Mouse (Mus musculus): ENCODE data around the gene Tmem97.
A peak's percentile ranks its signal among the peaks of the same experiment; 100 is the strongest.

Tmem97 gene

DNA sequence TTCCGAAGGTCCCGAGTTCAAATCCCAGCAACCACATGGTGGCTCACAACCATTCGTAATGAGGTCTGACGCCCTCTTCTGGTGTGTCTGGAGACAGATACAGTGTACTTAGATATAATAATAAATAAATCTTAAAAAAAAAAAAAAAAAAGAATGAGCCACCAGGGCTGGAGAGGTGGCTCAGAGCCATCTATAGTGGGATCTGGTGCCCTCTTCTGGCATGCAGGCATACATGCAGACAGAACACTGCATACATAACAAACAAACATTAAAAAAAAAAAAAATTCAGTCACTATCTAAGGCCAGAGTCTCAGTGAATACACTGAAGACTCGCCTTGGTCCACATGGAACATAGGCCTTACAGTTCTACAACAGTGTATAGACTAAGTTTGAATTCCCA, 41.4 kb downstream of the Tmem97 start:
- peak; percentile 38 for DNase-seq

DNA sequence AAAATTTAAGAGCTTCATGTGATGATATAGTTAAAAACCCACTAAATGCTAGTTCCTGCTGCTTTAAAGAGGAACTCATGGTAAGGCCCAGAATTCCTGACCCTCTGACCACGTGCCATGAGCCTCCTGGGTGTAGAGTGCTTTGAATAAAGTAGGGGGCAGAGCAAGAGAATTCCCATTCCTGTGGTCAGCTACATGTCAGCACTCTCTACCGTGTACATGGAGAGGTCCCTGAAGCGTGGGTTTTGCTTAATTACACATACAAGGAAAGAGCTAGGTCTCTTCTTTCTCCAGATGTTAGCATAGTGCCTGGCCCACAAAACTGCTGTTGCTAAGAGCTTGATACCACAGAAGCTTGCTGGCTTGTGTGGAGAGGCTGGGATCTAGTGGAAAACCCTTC, 45.1 kb downstream of the Tmem97 start:
- DNase-seq = no peak

DNA sequence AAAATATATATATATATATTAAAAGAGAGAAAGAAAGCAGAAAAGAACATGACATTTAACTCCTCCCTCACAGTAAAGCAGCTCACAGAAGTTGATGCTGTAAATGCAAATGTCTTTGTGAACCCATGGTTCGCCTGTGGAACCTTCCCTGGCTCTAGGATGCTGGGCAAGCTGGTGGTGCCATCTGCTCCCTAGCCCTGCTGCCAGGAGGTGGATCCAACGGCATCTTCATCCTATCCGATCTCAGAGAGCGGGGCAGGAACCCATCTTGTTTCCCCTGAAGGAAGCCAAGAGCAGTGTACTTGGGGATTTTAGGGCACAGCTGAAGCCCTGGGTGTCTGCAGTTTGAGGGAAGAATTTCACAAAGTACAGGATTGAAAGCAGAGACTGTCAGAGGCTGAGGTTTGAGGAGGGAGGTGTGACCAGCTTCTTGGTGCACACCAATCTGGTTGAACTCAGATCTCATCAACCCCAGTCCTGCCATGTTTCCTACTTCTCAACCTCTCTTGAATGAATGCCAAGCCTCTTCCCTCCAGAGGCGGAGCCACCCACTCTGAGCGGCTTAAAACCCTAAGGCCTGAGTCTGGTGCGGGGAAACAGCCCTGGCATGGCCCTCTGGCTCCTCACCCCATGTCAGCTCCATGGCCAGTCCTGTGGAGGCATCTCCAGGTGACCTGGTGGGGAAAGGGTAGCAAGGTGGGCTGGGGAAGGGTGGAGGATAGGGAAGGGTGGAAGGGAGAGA, 47.5 kb downstream of the Tmem97 start, which contains the start of gene Sebox:
Gene Sebox (plus strand): TSS at position 539 of the 742 bp plus-strand sequence.
- DNase-seq = no peak

DNA sequence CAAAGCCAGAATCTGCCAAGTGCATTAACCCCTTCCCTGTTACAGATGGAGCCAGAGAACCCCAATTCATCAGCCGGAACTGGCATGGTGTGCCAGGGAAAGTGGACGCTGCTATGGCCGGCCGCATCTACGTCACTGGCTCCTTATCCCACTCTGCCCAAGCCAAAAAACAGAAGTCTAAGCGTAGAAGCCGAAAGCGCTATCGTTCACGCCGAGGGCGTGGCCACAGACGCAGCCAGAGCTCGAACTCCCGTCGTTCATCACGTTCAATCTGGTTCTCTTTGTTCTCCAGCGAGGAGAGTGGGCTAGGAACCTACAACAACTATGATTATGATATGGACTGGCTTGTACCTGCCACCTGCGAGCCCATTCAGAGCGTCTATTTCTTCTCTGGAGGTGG, 49.0 kb downstream of the Tmem97 start:
- DNase-seq = no peak

DNA sequence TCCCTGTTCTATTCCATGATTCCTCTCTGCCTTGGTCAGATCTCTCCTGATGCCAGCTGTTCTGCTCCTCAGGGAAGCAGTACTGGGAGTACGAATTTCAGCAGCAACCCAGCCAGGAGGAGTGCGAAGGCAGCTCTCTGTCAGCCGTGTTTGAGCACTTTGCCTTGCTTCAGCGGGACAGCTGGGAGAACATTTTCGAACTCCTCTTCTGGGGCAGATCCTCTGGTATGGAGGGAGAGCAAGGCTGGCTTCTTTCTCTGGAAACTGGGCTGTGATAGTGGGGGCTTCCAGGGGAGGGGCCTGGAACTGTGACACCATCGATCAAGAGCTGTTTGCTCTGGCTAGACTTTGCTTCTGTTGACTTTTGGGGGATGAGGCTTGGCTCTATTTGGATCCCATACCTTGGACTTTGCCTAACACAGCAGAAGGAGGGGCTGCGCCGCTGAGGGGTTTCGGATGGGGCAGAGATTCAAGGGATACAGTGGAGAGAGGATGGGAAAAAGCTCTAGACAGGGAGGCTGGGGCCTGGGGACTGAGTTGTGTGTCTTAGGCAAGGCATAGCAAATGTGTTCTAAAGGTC, 49.9 kb downstream of the Tmem97 start:
- no peak for DNase-seq

DNA sequence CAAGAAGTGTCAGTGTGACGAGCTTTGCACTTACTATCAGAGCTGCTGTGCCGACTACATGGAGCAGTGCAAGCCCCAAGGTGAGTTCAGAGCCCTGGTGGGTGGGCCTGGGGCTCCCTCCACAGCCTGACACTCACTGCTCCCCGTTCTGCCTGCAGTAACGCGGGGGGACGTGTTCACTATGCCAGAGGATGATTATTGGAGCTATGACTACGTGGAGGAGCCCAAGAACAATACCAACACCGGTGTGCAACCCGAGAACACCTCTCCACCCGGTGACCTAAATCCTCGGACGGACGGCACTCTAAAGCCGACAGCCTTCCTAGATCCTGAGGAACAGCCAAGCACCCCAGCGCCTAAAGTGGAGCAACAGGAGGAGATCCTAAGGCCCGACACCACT, 51.0 kb downstream of the Tmem97 start:
- DNase-seq = no peak

DNA sequence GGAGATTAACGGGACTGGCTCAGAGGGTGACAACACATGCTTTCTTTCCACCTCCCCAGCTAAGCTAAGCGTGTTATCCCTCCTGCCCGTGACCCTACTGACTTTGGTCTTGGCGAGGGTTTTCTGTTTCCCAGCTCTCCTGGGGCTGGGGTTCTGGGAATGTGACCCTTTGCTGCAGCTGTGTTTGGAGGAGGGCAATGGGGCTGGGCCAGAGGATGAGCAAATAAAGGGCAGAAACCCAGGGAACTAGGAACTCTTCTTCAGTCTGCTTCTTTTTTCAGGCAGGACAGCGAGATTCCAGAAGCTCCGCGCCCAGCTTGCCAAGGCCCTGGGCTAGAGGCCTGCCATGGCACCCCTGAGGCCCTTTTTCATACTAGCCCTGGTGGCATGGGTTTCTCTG, 51.6 kb downstream of the Tmem97 start, which contains the start of gene Vtn:
Gene Vtn (plus strand): TSS at position 88 of the 400 bp plus-strand sequence.
- DNase-seq = no peak

DNA sequence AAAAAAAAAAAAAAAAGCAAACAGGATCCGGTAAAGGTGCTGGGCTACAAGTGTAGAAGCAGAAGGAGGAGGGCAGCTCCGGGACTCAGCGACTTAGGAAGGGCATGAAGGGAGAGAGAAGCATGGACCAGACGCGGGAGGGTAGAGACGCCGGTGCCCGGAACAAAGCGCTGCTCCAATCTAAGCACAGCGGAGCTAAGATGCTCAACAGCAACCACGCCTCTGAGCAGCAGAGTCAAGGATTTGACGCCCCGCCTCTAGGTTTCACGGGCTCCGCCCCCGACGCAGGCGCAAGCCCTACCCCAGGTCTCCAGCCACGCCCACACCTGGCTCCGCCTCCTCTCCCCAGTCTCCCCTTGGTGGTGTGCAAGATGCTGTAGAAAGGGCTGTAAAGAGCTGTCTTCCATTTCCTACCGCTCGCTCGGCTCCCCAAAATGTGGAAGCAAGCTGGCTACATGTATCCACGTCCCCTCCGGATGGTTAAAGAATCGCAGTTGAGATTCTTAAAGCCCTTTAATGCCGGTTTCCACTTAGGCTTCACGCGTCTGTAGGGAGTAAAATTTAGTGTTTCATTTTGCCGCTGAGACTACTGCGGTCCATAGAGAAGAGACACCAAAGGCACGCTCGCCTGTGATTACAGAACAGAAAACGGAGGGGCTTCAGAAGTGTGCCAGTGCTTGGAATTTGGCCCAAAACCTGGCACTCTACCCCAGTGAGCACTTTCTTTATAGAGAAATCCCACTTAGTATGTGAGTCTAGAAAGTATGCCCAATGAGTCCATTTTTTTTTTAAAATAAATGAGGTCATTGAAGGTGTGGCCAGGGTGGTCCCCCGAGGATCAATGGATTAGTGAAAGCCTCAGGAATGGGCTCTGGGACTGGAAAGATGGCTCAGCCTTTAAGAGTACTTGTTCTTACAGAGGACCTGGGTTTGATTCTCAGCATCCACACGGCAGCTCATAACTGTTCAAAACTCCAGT, 52.7 kb downstream of the Tmem97 start, which contains the start of gene Sarm1:
Gene Sarm1 (minus strand): TSS at position 211 of the 979 bp plus-strand sequence.
- peak; percentile 99 for DNase-seq

DNA sequence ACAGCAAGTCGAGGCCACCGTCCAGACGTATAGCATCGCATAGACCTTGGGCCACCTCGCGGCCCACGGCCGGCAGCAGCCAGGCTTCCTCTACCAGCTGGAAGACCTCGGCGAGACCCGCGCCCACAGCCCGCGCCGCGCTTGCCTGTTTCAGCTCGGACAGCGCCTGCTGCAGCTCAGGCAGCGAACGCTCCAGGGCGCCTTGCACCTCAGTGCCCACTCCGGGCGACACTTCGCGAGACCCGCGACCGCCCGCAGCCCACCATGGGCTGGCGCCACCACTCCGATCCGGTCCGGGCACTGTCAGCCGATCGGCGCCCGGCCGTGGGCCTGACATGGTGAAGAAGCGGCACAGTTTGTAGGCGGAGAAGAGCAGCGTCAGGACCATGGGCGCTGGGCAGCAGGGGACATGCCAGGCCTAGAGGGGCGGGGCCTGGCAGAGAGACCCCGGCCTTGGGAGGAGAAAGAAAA, 53.5 kb downstream of the Tmem97 start:
- peak; percentile 40 for DNase-seq

DNA sequence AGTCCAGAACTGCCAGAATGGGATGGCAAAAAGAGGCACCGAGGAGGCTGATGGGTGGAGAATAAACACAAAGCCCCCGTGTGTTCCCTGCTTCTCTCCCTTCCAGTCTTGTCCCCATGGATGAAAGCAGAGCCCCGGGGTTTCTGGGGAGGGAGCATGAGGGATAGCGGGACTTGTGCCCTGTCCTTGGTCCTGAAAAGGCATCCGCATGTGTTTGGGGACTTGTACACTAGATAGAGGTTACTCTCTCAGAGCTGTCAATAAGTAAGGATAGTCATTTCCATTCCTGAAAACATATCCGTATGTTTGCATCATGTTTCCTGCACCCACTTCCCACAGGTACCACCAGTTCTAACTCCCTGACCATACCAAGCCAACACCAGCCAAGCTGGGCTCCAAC, 54.7 kb downstream of the Tmem97 start:
- DNase-seq = peak; percentile 35

Measured in thymus, postnatal 14 days (tissue).